Mouse (Mus musculus) MEL (cell line): ENCODE results near the gene Hmx3. TPM values are rescaled to one million over a fixed set of nuclear protein-coding genes. Genes with fewer than 3 reads are reported as not detected.

Experiments used
- DNase-seq: peaks from one replicate; pipeline ENCODE4 v3.0.0; 2011; ENCODE audit warnings: low read depth, low spot score
- H3K27ac ChIP-seq: 2 replicates; pipeline ENCODE4 v1.5.1; 2012; ENCODE audit warnings: low read depth, mild to moderate bottlenecking, control low read depth, low read length, moderate library complexity; ENCODE audit not compliant: control insufficient read depth
- H3K27me3 ChIP-seq, 2 experiments: fragments of 150-350 bp in 1 of 2; sonication (generic) in 1 of 2; 2 replicates each; pipeline ENCODE4 v1.6.1; 2012; ENCODE audit warnings: low read length in 2 of 2, mild to moderate bottlenecking in 2 of 2, improper control_type of control experiment in 1 of 2, moderate library complexity in 1 of 2; ENCODE audit not compliant: insufficient read depth in 2 of 2, control insufficient read depth in 1 of 2
- H3K36me3 ChIP-seq, 2 experiments: 2 replicates each; pipeline ENCODE4 v1.6.1; 2012 to 2014; ENCODE audit warnings: low read length in 2 of 2, improper control_type of control experiment in 1 of 2, inconsistent platforms in 1 of 2, mild to moderate bottlenecking in 1 of 2; ENCODE audit not compliant: insufficient read depth in 2 of 2, control insufficient read depth in 1 of 2
- H3K4me1 ChIP-seq, 2 experiments: fragments of 150-350 bp in 1 of 2; sonication (generic) in 1 of 2; 2 replicates each; pipeline ENCODE4 v1.6.1; 2012; ENCODE audit warnings: low read length in 2 of 2, improper control_type of control experiment in 1 of 2, mild to moderate bottlenecking in 1 of 2; ENCODE audit not compliant: insufficient read depth in 2 of 2, control insufficient read depth in 1 of 2
- H3K4me3 ChIP-seq, 2 experiments: fragments of 150-350 bp in 1 of 2; sonication (generic) in 1 of 2; 2 replicates each; pipeline ENCODE4 v1.5.1; 2012; ENCODE audit warnings: low read depth in 2 of 2, low read length in 2 of 2, mild to moderate bottlenecking in 2 of 2, moderate library complexity in 2 of 2, control low read depth in 1 of 2, improper control_type of control experiment in 1 of 2; ENCODE audit not compliant: control insufficient read depth in 1 of 2, insufficient read depth in 1 of 2
- H3K79me2 ChIP-seq: 2 replicates; pipeline ENCODE4 v1.6.1; 2012; ENCODE audit warnings: mild to moderate bottlenecking, low read length, moderate library complexity; ENCODE audit not compliant: control insufficient read depth, poor library complexity, insufficient read depth
- H3K9ac ChIP-seq: 2 replicates; pipeline ENCODE4 v1.6.1; 2012; ENCODE audit warnings: low read depth, mild to moderate bottlenecking, control low read depth, low read length, moderate library complexity; ENCODE audit not compliant: control insufficient read depth, poor library complexity, severe bottlenecking
- H3K9me3 ChIP-seq: fragments of 150-350 bp; sonication (generic); replicated peaks from 2 replicates; pipeline ENCODE4 v1.6.1; 2012; ENCODE audit warnings: mild to moderate bottlenecking, low read length, improper control_type of control experiment, moderate library complexity; ENCODE audit not compliant: insufficient read depth
- E2F4 ChIP-seq: IDR thresholded peaks from 2 replicates; pipeline ENCODE4 v1.6.1; 2011; ENCODE audit warnings: low read depth, low read length, improper control_type of control experiment, borderline replicate concordance
- ELF1 ChIP-seq: IDR thresholded peaks from 2 replicates; pipeline ENCODE4 v1.6.1; 2014; ENCODE audit warnings: low read depth, mild to moderate bottlenecking, inconsistent platforms, low read length, improper control_type of control experiment, moderate library complexity
- EP300 ChIP-seq, 2 experiments: IDR thresholded peaks; 2 replicates each; pipeline ENCODE4 v1.6.1; 2011; ENCODE audit warnings: improper control_type of control experiment in 2 of 2, low read length in 2 of 2, low read depth in 1 of 2, mild to moderate bottlenecking in 1 of 2
- GABPA ChIP-seq: IDR thresholded peaks from 2 replicates; pipeline ENCODE4 v1.6.1; 2012; ENCODE audit warnings: low read depth, mild to moderate bottlenecking, inconsistent platforms, low read length, improper control_type of control experiment, moderate library complexity
- KAT2A ChIP-seq: conservative IDR thresholded peaks from 2 replicates; pipeline ENCODE4 v1.6.1; 2012; ENCODE audit warnings: low read depth, low read length, improper control_type of control experiment, inconsistent platforms
- MEF2A ChIP-seq: IDR thresholded peaks from 2 replicates; pipeline ENCODE4 v1.6.1; 2014; ENCODE audit warnings: low read depth, mild to moderate bottlenecking, inconsistent platforms, low read length, improper control_type of control experiment; ENCODE audit not compliant: poor library complexity, insufficient replicate concordance, severe bottlenecking; ENCODE audit errors: extremely low read depth
- MXI1 ChIP-seq: IDR thresholded peaks from 2 replicates; pipeline ENCODE4 v1.6.1; 2011; ENCODE audit warnings: mild to moderate bottlenecking, low read depth, low read length, improper control_type of control experiment
- MYB ChIP-seq: IDR thresholded peaks from 2 replicates; pipeline ENCODE4 v1.6.1; 2011; ENCODE audit warnings: mild to moderate bottlenecking, low read depth, low read length, improper control_type of control experiment
- MYC ChIP-seq: IDR thresholded peaks from 2 replicates; pipeline ENCODE4 v1.6.1; 2011; ENCODE audit warnings: low read depth, mild to moderate bottlenecking, low read length, improper control_type of control experiment, moderate library complexity
- NELFE ChIP-seq: IDR thresholded peaks from 2 replicates; pipeline ENCODE4 v1.6.1; 2011; ENCODE audit warnings: low read depth, low read length, improper control_type of control experiment
- POLR2A ChIP-seq, 2 experiments: IDR thresholded peaks; 2 replicates each; pipeline ENCODE4 v1.6.1; 2011 to 2012; ENCODE audit warnings: low read length in 2 of 2, mild to moderate bottlenecking in 2 of 2, control low read depth in 1 of 2, improper control_type of control experiment in 1 of 2, low read depth in 1 of 2, moderate library complexity in 1 of 2; ENCODE audit not compliant: control insufficient read depth in 1 of 2, insufficient read depth in 1 of 2, poor library complexity in 1 of 2
- RCOR1 ChIP-seq: IDR thresholded peaks from 2 replicates; pipeline ENCODE4 v1.6.1; 2012; ENCODE audit warnings: low read depth, mild to moderate bottlenecking, inconsistent platforms, low read length, improper control_type of control experiment
- SIN3A ChIP-seq: IDR thresholded peaks from 2 replicates; pipeline ENCODE4 v1.6.1; 2012; ENCODE audit warnings: low read length, improper control_type of control experiment, inconsistent platforms
- TAL1 ChIP-seq: IDR thresholded peaks from 2 replicates; pipeline ENCODE4 v1.6.1; 2012; ENCODE audit warnings: mild to moderate bottlenecking, inconsistent platforms, low read length, moderate library complexity, mixed read lengths
- TBP ChIP-seq: IDR thresholded peaks from 2 replicates; pipeline ENCODE4 v1.8.0; 2011; ENCODE audit warnings: low read depth, low read length, improper control_type of control experiment
- UBTF ChIP-seq: IDR thresholded peaks from 2 replicates; pipeline ENCODE4 v1.6.1; 2012; ENCODE audit warnings: low read depth, mild to moderate bottlenecking, inconsistent platforms, low read length, improper control_type of control experiment, moderate library complexity, borderline replicate concordance; ENCODE audit not compliant: insufficient read depth
- USF2 ChIP-seq, 2 experiments: IDR thresholded peaks; 2 replicates each; pipeline ENCODE4 v1.6.1; 2011 to 2012; ENCODE audit warnings: improper control_type of control experiment in 2 of 2, low read length in 2 of 2, borderline replicate concordance in 1 of 2, inconsistent platforms in 1 of 2, low read depth in 1 of 2, mild to moderate bottlenecking in 1 of 2; ENCODE audit not compliant: insufficient read depth in 1 of 2
- ZC3H11A ChIP-seq: IDR thresholded peaks from 2 replicates; pipeline ENCODE4 v1.6.1; 2012; ENCODE audit warnings: low read depth, mild to moderate bottlenecking, inconsistent platforms, low read length, improper control_type of control experiment
- ZKSCAN1 ChIP-seq: IDR thresholded peaks from 2 replicates; pipeline ENCODE4 v1.6.1; 2012; ENCODE audit warnings: low read depth, mild to moderate bottlenecking, inconsistent platforms, low read length, improper control_type of control experiment, moderate library complexity
- ZNF384 ChIP-seq: IDR thresholded peaks from 2 replicates; pipeline ENCODE4 v1.6.1; 2012; ENCODE audit warnings: low read depth, mild to moderate bottlenecking, inconsistent platforms, low read length, improper control_type of control experiment
- polyA plus RNA-seq, 2 experiments: library from polyadenylated mRNA; stranded (reverse) in 1 of 2; unstranded in 1 of 2; fragments of >175 nt in 1 of 2; fragments of >200 nt in 1 of 2; gene quantifications; 2 replicates each; pipeline versions ENCODE4 v1.2.1 to v1.2.4; 2012; ENCODE audit warnings: low replicate concordance in 2 of 2, low read depth in 1 of 2; ENCODE audit not compliant: insufficient read length in 2 of 2, insufficient read depth in 1 of 2, missing spikeins in 1 of 2
- total RNA-seq: library from RNA; depleted of rRNA; stranded (reverse); fragments of 300-350 nt; gene quantifications from 2 replicates; pipeline ENCODE4 v1.2.3, GENCODE M21; 2012

Gene Hmx3
- total and polyA plus RNA-seq, 3 experiments: not detected

DNA sequence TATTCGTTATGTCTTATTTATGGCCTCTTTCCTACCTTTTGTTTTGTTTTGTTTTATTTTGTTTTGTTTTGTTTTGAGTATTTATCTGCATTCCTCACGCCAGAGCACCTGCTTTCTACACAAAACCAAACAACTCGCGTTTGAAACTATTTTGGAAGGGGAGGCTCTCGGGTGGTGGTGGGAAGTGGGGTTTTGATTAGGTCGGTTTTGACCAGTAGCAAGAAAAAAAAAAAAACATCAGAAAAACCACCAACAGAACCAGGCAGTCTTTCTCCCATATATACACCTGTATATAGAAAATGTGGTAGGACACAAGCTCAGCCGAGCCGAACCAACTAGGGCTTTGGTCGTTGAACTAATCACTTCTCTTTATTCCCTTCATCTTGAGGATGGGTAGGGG is 13.4 kb downstream of the Hmx3 start:
- H3K27ac ChIP-seq: no peak overlapping the region
- no peak overlapping the region for H3K9ac ChIP-seq
- no peak overlapping the region for H3K4me3 ChIP-seq
- H3K27me3 ChIP-seq: no peaks in the 10 kb centered on the region
- H3K79me2 ChIP-seq: peaks cover 14% of the 10 kb centered on the region
- H3K9me3 ChIP-seq: no peaks in the 10 kb centered on the region
- no peak for TF ChIP-seq USF2 (IDR thresholded peaks at IDR 0.05; ENCODE audit: borderline replicate concordance in 1 of 2, insufficient read depth in 1 of 2, low read depth in 1 of 2, low read length in 2 of 2)
- TF ChIP-seq MYC: no peak
- TF ChIP-seq SIN3A: no peak
- no peak for TF ChIP-seq TBP
- TF ChIP-seq ZKSCAN1: no peak
- no peak for TF ChIP-seq RCOR1
- TF ChIP-seq ELF1: no peak
- TF ChIP-seq TAL1: no peak
- TF ChIP-seq ZNF384: no peak
- no peak for TF ChIP-seq E2F4
- no peak for TF ChIP-seq UBTF
- no peak for DNase-seq
- H3K36me3 ChIP-seq: peaks cover 0 to 4% of the 10 kb centered on the region in 2 experiments; a peak in 2 of 4 replicates
- H3K4me1 ChIP-seq: peaks cover 0 to 3% of the 10 kb centered on the region in 2 experiments; a peak in 2 of 4 replicates

DNA sequence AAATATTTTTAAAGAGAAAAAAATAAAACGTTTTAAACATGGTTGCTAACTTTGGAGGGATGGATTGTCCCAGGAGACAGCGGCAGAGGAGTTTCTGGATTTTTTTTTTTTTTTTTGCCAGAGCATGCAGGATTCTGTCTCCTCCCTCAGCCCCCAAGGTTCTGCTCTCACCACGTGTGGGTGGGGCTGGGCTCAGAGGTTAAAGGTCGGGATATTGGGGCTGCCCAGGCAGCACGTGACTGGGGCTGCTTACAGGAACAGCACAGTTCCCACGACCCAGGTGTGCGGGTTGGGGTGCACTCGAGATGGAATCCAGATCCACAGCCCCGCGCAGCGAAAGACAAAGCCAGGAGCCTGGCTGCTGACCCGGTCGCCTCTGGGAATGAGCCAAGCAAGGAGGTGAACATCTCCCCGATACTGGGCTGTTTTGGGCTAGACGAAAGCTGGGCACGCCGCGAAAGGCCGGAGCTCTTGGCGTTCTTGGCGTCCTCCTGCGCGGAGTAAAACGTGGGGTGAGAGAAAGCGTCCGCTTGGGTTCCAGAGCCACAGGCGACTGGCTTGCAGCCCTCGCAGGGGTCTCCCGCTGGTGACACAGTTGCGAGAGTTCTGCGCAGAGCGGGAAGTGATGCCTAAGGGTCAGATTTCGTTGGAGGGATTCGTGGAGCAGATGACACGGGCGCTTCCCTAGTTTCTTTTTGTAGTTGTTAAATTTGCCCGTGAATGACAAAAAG is 14.0 kb downstream of the Hmx3 start:
- H3K36me3 ChIP-seq: peaks cover 3 to 9% of the 10 kb centered on the region in 2 experiments
- no peaks in the 10 kb centered on the region for H3K27me3 ChIP-seq
- TF ChIP-seq POLR2A (IDR thresholded peaks at IDR 0.05; ENCODE audit: control insufficient read depth in 1 of 2, insufficient read depth in 1 of 2, low read depth in 1 of 2, low read length in 2 of 2, poor library complexity in 1 of 2): no peak
- TF ChIP-seq NELFE: no peak
- TF ChIP-seq ZC3H11A: no peak
- peaks cover 3% of the 10 kb centered on the region in 2 experiments; a peak in 2 of 4 replicates for H3K4me1 ChIP-seq
- H3K9ac ChIP-seq: no peak overlapping the region
- no peaks in the 10 kb centered on the region for H3K9me3 ChIP-seq
- DNase-seq: no peak
- H3K27ac ChIP-seq: no peak overlapping the region
- H3K79me2 ChIP-seq: peaks cover 18% of the 10 kb centered on the region
- H3K4me3 ChIP-seq: no peak overlapping the region

DNA sequence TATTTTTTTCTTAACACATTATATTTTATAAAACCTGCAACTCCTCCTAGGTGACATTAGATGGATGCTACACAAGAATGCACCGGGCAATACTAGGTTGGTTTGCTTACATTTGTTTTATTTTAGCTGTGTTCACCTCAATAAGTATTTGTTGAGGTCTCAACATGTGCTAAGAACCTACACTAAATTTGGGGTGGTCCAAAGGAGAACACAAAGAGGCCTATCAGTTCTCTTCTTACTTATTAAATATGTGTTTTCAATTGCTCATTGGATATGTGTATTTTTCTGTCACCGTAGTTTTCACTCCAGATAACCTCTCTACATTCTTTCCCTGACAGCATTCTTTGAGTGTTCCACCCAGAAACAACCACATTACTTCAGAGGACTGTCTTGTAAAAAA is 15.1 kb downstream of the Hmx3 start:
- DNase-seq: no peak
- no peak overlapping the region for H3K4me3 ChIP-seq
- no peak overlapping the region for H3K9ac ChIP-seq
- H3K9me3 ChIP-seq: no peaks in the 10 kb centered on the region
- peaks cover 12 to 19% of the 10 kb centered on the region in 2 experiments for H3K36me3 ChIP-seq
- H3K27me3 ChIP-seq: no peaks in the 10 kb centered on the region
- H3K79me2 ChIP-seq: peaks cover 26% of the 10 kb centered on the region
- no peak for TF ChIP-seq GABPA
- TF ChIP-seq ZKSCAN1: no peak
- TF ChIP-seq MXI1: no peak
- TF ChIP-seq MYC: no peak
- no peak for TF ChIP-seq MYB
- no peak for TF ChIP-seq KAT2A
- no peak for TF ChIP-seq EP300 (IDR thresholded peaks at IDR 0.05; ENCODE audit: low read depth in 1 of 2, low read length in 2 of 2)
- no peak for TF ChIP-seq ZC3H11A
- TF ChIP-seq MEF2A: no peak
- H3K27ac ChIP-seq: no peak overlapping the region
- H3K4me1 ChIP-seq: peaks cover 3 to 6% of the 10 kb centered on the region in 2 experiments; a peak in 2 of 4 replicates
